Mouse (Mus musculus) gastrocnemius, adult 18-20 months (tissue): ENCODE data around the gene Ly6g6e. TPM values are rescaled to one million over a fixed set of nuclear protein-coding genes. Genes with fewer than 3 reads are reported as not detected.

Experiments used
- total RNA-seq, 2 experiments: library from RNA; stranded (reverse); gene quantifications; 2 replicates each; pipeline ENCODE4 v1.2.3; 2021

Ly6g6e gene
- total RNA-seq, 2 experiments from 2014 or later = not detected

Other genes starting within 250 kb of the Ly6g6e start
- 1 to 10 TPM; 6.6 to 7.6 TPM for gene Stk19, start 240.0 kb upstream of the Ly6g6e start, total RNA-seq
- gene Dxo, start 239.9 kb upstream of the Ly6g6e start, total RNA-seq = 1 to 10 TPM; 8.3 to 8.8 TPM
- 10 to 100 TPM; 20.8 to 21.3 TPM for gene Skiv2l, start 226.7 kb upstream of the Ly6g6e start, total RNA-seq
- gene Nelfe, start 226.5 kb upstream of the Ly6g6e start, total RNA-seq = 10 to 100 TPM in 1 of 2 experiments, 1 to 10 TPM in 1; 9.0 to 12.0 TPM
- gene Cfb, start 214.4 kb upstream of the Ly6g6e start, total RNA-seq = 1 to 10 TPM; 2.9 to 6.9 TPM
- gene Zbtb12, start 197.4 kb upstream of the Ly6g6e start, total RNA-seq = 1 to 10 TPM; 5.9 to 6.9 TPM
- not detected for gene Gm20547, start 194.9 kb upstream of the Ly6g6e start, total RNA-seq
- gene C2, start 178.6 kb upstream of the Ly6g6e start, total RNA-seq = 1 to 10 TPM; 1.5 to 1.6 TPM
- 10 to 100 TPM; 26.7 to 29.5 TPM for gene Ehmt2, start 178.4 kb upstream of the Ly6g6e start, total RNA-seq
- not detected for gene Slc44a4, start 162.4 kb upstream of the Ly6g6e start, total RNA-seq
- 10 to 100 TPM in 1 of 2 experiments, 1 to 10 TPM in 1; 9.1 to 10.2 TPM for gene Neu1, start 145.6 kb upstream of the Ly6g6e start, total RNA-seq
- 10 to 100 TPM; 11.4 to 94.8 TPM for gene Hspa1b, start 117.7 kb upstream of the Ly6g6e start, total RNA-seq
- gene Gm20481, start 107.0 kb upstream of the Ly6g6e start, total RNA-seq = not detected
- 10 to 100 TPM; 16.6 to 99.8 TPM for gene Hspa1a, start 104.7 kb upstream of the Ly6g6e start, total RNA-seq
- 10 to 100 TPM; 31.8 to 33.6 TPM for gene Hspa1l, start 104.2 kb upstream of the Ly6g6e start, total RNA-seq
- 10 to 100 TPM; 14.0 to 17.1 TPM for gene Lsm2, start 95.0 kb upstream of the Ly6g6e start, total RNA-seq
- gene Vars, start 75.9 kb upstream of the Ly6g6e start, total RNA-seq = 10 to 100 TPM; 38.2 TPM
- 10 to 100 TPM; 13.2 to 16.8 TPM for gene Vwa7, start 60.3 kb upstream of the Ly6g6e start, total RNA-seq
- gene Sapcd1, start 48.9 kb upstream of the Ly6g6e start, total RNA-seq = not detected
- under 1 TPM in 1 of 2 experiments, not detected in 1; 0.28 TPM for gene Msh5, start 30.2 kb upstream of the Ly6g6e start, total RNA-seq
- gene Clic1, start 26.9 kb upstream of the Ly6g6e start, total RNA-seq = 10 to 100 TPM in 1 of 2 experiments, 1 to 10 TPM in 1; 7.5 to 11.6 TPM
- gene Ddah2, start 17.9 kb upstream of the Ly6g6e start, total RNA-seq = 1 to 10 TPM; 4.5 to 8.7 TPM
- not detected for gene Ly6g6c, start 11.5 kb upstream of the Ly6g6e start, total RNA-seq
- gene Mpig6b, start 10.7 kb upstream of the Ly6g6e start, total RNA-seq = not detected
- gene Ly6g6d, start 1.2 kb downstream of the Ly6g6e start, total RNA-seq = 1 to 10 TPM in 1 of 2 experiments, not detected in 1; 3.0 TPM
- not detected for gene Ly6g6f, start 8.7 kb downstream of the Ly6g6e start, total RNA-seq
- gene Abhd16a, start 12.4 kb downstream of the Ly6g6e start, total RNA-seq = 10 to 100 TPM; 85.3 to 87.7 TPM
- gene Ly6g5c, start 31.4 kb downstream of the Ly6g6e start, total RNA-seq = not detected
- gene Ly6g5b, start 38.5 kb downstream of the Ly6g6e start, total RNA-seq = not detected
- gene Gpank1, start 44.6 kb downstream of the Ly6g6e start, total RNA-seq = 1 to 10 TPM; 8.7 to 9.0 TPM
- 100 to 1,000 TPM; 176 to 183 TPM for gene Csnk2b, start 45.2 kb downstream of the Ly6g6e start, total RNA-seq
- 10 to 100 TPM; 12.6 to 16.6 TPM for gene D17H6S53E, start 49.5 kb downstream of the Ly6g6e start, total RNA-seq
- not detected for gene Apom, start 55.1 kb downstream of the Ly6g6e start, total RNA-seq
- 100 to 1,000 TPM; 233 to 265 TPM for gene Bag6, start 58.3 kb downstream of the Ly6g6e start, total RNA-seq
- gene Prrc2a, start 88.0 kb downstream of the Ly6g6e start, total RNA-seq = 100 to 1,000 TPM; 102 to 111 TPM
- 1 to 10 TPM in 1 of 2 experiments, under 1 TPM in 1; 0.84 to 1.1 TPM for gene Aif1, start 99.2 kb downstream of the Ly6g6e start, total RNA-seq
- gene Lst1, start 111.5 kb downstream of the Ly6g6e start, total RNA-seq = 1 to 10 TPM in 1 of 2 experiments, not detected in 1; 1.1 TPM
- gene Ltb, start 117.5 kb downstream of the Ly6g6e start, total RNA-seq = under 1 TPM in 1 of 2 experiments, not detected in 1; 0.38 TPM
- not detected for gene Tnf, start 125.1 kb downstream of the Ly6g6e start, total RNA-seq
- under 1 TPM; 0.43 to 0.48 TPM for gene Lta, start 128.4 kb downstream of the Ly6g6e start, total RNA-seq
- not detected for gene Gm16181, start 143.9 kb downstream of the Ly6g6e start, total RNA-seq
- 1 to 10 TPM; 1.1 to 1.8 TPM for gene Atp6v1g2, start 156.8 kb downstream of the Ly6g6e start, total RNA-seq
- 1 to 10 TPM; 7.0 to 7.2 TPM for gene Nfkbil1, start 158.9 kb downstream of the Ly6g6e start, total RNA-seq
- 10 to 100 TPM; 83.5 to 83.8 TPM for gene Ddx39b, start 164.8 kb downstream of the Ly6g6e start, total RNA-seq
- 10 to 100 TPM; 36.3 to 59.0 TPM for gene H2-D1, start 185.8 kb downstream of the Ly6g6e start, total RNA-seq
- under 1 TPM; 0.19 to 0.27 TPM for gene H2-Q1, start 243.5 kb downstream of the Ly6g6e start, total RNA-seq